Mouse (Mus musculus) forelimb bud, embryonic 11.5 days (tissue): ENCODE measurements at regions not wholly inside any gene's neighbourhood (a gene's known extent, or its start where the extent isn't known, plus 50 kb on each side); places are given as distances from the start of the nearest gene placed in this dataset.

ENCODE experiments used
- DNase-seq: peaks from one replicate; pipeline ENCODE4 v3.0.0-alpha.2; 2012; ENCODE audit warnings: low read depth, low spot score

- no peak for DNase-seq
These were observed 204.6 kb upstream of the Tlr4 start for GRCm38 (mm10) chr4:66622650-66623394.

GRCm38 (mm10) chr4:66618811-66619440, 208.5 kb upstream of the Tlr4 start:
- no peak for DNase-seq

- DNase-seq, result peak; percentile 74
These were observed 209.3 kb upstream of the Tlr4 start for GRCm38 (mm10) chr4:66617743-66618736.

GRCm38 (mm10) chr4:66617101-66617500, 210.3 kb upstream of the Tlr4 start:
- no peak for DNase-seq

GRCm38 (mm10) chr4:66604849-66605248, 200.4 kb upstream of the Astn2 start:
- DNase-seq, result no peak

- no peak for DNase-seq
These were observed 194.3 kb upstream of the Astn2 start for GRCm38 (mm10) chr4:66598737-66599136.

- no peak for DNase-seq
These were observed 182.2 kb upstream of the Astn2 start for GRCm38 (mm10) chr4:66586647-66587046.

- DNase-seq, result peak; percentile 0
These were observed 181.8 kb upstream of the Astn2 start for GRCm38 (mm10) chr4:66586166-66586565.

- no peak for DNase-seq
These were observed 152.5 kb upstream of the Astn2 start for GRCm38 (mm10) chr4:66556936-66557335.

- DNase-seq, result no peak
These were observed 146.1 kb upstream of the Astn2 start for GRCm38 (mm10) chr4:66550306-66551104.

GRCm38 (mm10) chr4:66542833-66543436, 138.5 kb upstream of the Astn2 start:
- no peak for DNase-seq

- DNase-seq, result no peak
These were observed 120.0 kb upstream of the Astn2 start for GRCm38 (mm10) chr4:66524456-66524855.

GRCm38 (mm10) chr4:66523886-66524245, 119.5 kb upstream of the Astn2 start:
- DNase-seq, result no peak

- peak; percentile 75 for DNase-seq
These were observed 119.0 kb upstream of the Astn2 start for GRCm38 (mm10) chr4:66523238-66523885.

- no peak for DNase-seq
These were observed 117.8 kb upstream of the Astn2 start for GRCm38 (mm10) chr4:66522097-66522809.

GRCm38 (mm10) chr4:66520796-66521195, 116.4 kb upstream of the Astn2 start:
- DNase-seq, result no peak

GRCm38 (mm10) chr4:66515815-66516214, 111.4 kb upstream of the Astn2 start:
- DNase-seq, result no peak

GRCm38 (mm10) chr4:66483496-66483895, 79.1 kb upstream of the Astn2 start:
- DNase-seq, result no peak

- DNase-seq, result no peak
These were observed 78.3 kb upstream of the Astn2 start for GRCm38 (mm10) chr4:66482495-66483291.
